Mouse (Mus musculus) testis, adult 2 months (tissue): ENCODE results near the gene Catsperz.

Experiments
- CTCF ChIP-seq: fragments of 200-500 bp; IDR thresholded peaks from 2 replicates; pipeline ENCODE4 v1.5.1; 2012; ENCODE audit warnings: low read depth, mild to moderate bottlenecking, inconsistent platforms, low read length, moderate library complexity; ENCODE audit not compliant: control insufficient read depth, insufficient read depth, insufficient replicate concordance
- POLR2A ChIP-seq: fragments of 200-500 bp; IDR thresholded peaks from 2 replicates; pipeline ENCODE4 v1.6.1; 2012; ENCODE audit warnings: low read depth, mild to moderate bottlenecking, inconsistent platforms, low read length, moderate library complexity; ENCODE audit not compliant: control insufficient read depth

GRCm38 (mm10) chr19:6911101-6912074, 13.8 kb downstream of the Catsperz start:
- no peak for TF ChIP-seq POLR2A
- TF ChIP-seq CTCF, result no peak
